Mouse (Mus musculus) right cerebral cortex, adult 18-20 months (tissue): ENCODE data around the gene Ubxn11.

Source experiments
- DNase-seq: peaks from one replicate; pipeline ENCODE4 v3.0.0; 2022; ENCODE audit warnings: mixed read lengths

Gene Ubxn11

GRCm38 (mm10) chr4:134101979-134102741 lies at the start of gene Ubxn11:
Gene Ubxn11, plus strand, starts transcription at chr4:134102570.
- DNase-seq = peak; percentile 95

DNA sequence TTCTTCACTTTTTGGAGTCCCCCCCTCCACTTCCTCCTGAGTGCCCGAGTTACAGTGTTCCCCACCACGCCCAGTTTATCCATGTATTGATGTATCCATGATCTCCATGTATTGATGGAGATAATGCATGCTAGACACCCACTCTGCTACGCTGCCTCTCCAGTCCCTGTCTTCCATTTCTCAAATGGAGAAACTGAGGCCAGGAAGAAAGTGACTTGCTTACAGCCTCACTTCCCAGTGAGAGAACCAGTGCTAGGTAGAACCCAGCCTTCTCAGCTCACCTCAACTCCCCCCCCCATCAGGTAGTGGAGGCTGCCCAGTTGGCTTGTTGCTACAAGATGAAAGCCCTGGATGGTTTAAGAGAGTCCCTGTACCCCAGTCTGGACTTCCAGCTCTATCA lies 48.8 kb upstream of the Ubxn11 start, which contains the start of gene Zfp683:
Gene Zfp683 (plus strand): TSS at position 301 of the 400 bp plus-strand sequence.
- DNase-seq = no peak

DNA sequence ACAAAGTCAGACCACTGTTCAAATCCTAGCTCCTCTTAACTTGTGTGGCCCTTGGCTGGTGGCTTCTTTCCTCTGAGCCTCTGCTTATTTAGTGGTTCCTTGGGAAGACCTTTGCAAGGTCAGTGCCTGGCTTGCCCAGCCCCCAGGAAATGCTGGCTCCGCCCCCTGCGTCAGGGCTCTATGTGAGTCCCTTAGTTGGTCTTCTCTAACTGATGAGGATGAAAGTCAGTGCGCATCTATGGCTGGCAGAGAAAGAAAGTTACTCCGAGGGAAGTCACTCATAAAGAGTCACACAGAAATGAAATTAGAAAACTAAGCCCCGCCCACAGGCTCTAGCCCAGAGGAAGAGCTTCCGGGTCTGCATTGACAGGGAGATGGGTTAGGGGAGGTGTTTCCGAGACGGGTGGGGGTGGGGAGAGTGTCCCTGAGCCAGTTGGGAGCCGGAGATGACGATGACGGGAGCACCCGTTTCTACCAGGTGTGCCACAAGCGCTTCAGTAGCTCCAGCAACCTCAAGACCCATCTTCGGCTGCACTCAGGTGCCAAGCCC lies 44.1 kb upstream of the Ubxn11 start:
- no peak for DNase-seq

DNA sequence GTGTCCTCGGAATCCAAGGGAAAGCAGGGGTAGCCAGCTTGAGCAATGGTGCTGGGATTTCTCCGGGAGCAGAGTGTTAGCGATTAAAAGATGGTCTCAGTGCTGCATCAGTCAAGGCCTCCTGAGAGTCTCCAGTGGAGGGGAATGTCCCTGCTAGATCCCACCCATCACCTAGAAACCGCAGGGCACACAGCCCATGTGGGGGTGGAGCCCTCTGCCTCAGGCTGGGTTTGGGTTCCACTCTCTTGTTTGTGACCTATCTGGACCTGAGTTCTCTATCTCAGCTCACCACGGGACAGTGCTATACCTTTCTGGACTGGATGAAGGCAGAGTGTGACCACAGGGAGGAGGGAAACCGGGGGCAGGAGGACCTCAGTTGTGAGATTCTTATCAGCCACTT lies 43.5 kb upstream of the Ubxn11 start:
- DNase-seq = no peak

GRCm38 (mm10) chr4:134060135-134060865 lies 42.1 kb upstream of the Ubxn11 start, which contains the start of gene Crybg2:
Gene Crybg2, plus strand, starts transcription at chr4:134060815.
- no peak for DNase-seq

DNA sequence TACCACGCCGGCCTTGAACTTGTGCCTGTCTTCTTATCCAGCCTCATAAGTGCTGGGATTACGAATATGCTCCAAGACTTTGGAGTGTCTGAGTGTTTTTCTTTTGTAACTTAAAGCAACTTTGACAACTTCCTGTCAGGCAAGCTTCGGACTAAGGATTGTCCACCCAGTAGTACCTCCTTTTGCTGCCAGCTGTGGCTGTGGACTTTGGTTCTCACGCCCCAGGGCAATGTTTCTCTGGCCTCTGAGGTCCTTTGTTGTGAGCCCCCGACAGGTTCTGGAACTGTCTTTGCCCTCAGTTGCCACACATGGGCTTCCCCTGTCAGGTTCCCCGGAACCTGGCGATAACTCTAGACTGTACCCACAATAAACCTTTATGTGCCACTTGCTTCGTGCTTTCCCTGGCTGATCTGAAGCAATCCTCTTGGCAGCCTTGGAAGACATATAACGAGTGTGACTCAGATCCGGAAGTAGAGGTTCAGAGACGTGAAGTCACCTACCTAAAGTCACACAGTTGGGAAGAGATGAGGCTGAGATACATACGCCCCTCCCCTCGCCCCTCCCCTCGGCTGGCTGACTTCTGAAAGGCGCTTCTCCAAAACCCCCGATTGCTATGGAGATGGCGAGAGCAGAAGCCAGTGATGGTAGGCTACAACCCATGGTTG lies 41.1 kb upstream of the Ubxn11 start:
- DNase-seq = peak; percentile 7

- DNase-seq = no peak
These were observed 40.4 kb upstream of the Ubxn11 start for GRCm38 (mm10) chr4:134061944-134062446.

DNA sequence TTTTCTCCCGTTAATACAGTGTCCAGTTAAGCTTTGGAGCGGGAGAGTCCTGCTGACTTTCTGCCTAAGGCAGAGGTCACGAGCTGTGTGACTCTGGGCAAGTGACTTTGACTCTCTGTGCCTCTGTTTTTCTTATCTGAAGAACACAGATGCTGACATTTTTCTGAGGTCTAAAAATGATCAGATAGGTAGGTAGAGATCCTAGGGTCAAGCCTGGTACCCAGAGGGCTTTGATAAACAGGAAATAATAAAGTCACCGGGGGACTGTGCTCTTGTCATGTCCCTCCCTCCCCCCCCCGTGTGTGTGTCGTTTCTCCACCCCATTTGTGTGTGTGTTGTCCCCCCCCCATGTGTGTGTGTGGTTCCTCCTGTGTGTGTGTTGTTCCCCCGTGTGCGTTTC lies 39.8 kb upstream of the Ubxn11 start:
- no peak for DNase-seq

GRCm38 (mm10) chr4:134065431-134066004 lies 36.9 kb upstream of the Ubxn11 start:
- no peak for DNase-seq

DNA sequence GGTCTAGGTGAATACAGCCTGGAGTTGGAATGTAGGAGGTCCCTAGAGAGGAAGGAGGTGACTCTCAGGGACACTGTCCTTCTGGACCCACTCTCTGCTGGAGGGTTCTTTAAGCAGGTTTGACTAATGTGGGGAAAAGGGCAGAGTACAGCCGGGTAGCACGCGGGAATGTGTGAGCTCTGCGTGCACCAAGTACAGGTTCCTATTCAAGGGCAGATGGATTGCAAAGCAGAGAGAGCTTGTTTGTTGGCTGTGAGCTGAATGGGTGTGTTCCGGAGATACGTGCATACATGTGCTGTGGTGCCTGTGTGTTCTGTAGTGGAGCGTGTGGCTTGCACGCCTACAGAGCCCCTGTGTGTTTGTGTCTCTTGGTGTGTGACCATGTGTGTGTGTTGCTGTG lies 35.0 kb upstream of the Ubxn11 start:
- no peak for DNase-seq

DNA sequence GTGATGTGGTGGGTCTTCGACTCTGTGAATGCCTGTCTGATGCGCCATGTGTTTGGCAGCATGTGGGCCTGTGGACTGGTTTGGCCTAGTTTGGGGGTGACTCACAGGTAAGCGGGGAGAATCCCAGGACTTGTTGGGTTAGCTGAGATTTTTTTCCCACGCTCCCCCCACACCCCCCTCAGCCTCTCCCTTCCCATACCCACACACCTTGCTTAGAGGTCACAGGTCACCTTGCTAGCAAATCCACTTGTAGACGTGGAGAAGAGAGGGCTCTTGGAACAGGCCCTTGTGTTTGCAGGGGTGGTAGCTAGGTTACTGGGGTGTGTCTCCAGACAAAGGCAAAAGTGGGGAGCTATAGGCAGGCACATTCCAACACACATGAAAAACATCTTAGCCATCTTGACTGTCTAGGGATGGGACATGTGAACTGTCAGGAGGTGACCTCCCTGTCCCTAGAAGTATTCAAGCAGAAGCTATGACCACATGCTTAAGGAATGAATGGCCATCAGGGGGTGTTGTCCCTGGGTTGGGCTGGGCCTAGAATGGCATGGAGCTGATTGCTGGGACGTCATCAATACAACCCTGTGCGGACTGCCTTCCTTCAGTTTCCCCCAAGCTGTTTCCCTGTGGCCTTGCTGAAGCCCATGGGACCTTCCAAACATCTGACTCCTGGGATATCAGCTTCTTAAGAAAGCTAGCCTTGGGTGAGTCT lies 34.4 kb upstream of the Ubxn11 start:
- no peak for DNase-seq

GRCm38 (mm10) chr4:134068793-134069580 lies 33.4 kb upstream of the Ubxn11 start:
- DNase-seq = no peak

- DNase-seq = peak; percentile 40
These were observed 23.7 kb upstream of the Ubxn11 start for GRCm38 (mm10) chr4:134078694-134079093.

DNA sequence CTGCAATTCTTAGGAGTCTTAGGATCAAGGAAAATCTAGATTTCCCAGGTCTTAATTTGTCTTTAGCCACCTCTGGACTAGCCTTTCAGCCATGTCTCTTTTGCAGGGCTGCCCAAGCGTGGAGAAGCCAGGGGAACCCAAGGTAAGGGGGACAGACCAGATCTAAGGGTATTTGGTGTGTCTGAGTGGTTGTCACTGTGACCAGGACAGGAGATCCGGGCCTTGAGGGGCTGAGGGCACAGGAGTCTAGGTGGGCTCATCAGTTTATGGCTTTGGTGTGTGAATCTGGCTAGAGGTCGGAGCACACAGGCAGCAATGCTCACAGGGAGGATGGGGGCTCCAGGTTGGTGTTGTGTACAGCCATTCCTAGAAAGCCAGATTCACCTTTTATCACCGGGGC lies 21.7 kb upstream of the Ubxn11 start:
- DNase-seq = no peak

DNA sequence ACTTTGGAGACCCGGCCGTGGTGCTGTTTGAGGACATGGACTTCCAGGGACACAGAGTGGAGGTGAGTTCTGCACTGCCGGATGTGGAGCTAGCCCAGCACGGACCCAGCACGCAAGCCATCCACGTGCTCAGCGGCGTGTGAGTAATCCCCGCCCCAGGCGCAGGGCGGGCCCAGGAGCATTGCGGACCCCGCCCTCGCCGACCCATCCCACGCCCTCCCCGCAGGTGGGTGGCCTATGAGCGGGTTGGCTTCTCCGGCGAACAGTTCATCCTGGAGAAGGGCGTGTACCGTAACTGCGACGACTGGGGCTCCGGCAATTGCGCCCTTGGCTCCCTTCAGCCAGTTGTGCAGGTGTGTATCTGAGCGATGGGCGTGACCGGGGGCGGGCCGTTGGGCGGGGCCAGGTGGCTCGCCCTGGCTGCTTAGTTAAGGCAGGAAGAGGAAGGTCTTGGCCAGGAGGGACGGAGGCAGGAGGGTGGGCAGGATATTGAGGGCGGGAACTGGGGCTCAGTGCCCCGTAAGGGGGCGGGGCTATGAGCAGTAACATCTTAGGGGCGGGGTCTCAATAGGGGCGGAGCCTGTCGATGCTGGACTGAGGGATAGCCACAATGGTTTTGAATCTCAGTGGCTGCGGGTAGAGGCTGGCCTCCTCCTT lies 20.5 kb upstream of the Ubxn11 start:
- DNase-seq = peak; percentile 83

DNA sequence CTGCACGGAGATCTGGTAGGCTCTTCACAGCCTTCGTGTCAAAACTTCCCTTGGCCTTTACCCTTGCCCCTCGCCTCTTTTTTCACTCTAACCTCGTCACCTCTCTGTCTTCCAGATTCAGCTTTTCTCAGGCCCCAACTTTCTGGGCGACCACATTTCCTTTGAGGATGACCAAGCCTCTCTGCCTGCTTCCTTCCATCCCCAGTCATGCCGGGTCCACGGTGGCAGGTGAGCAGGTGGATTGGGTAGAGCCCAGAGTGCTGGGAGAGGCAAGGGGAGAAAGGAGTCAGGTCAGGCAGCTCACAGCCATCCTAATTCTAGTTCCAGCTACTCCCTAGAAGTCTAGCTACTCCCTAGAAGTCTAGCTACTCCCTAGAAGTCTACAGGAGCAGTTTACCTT lies 19.9 kb upstream of the Ubxn11 start:
- no peak for DNase-seq

DNA sequence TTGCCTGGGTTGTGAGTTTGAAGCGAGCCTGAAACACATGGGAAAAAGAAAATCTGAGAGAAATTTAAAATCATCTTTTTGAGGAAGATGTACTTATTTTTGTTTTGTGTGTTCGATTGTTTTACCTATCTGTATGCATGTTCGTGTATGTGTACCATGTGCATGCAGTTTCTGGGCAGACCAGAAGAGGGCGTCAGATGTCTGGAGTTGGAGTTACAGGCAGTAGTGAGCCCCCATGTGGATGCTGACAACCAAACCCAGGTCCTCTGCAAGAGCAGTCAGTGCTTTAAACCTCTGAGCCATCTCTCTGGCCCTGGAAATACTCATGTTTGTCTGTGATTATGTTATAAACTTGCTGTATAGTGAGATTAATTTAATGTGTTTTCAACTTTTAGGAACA lies 17.4 kb upstream of the Ubxn11 start:
- DNase-seq = no peak

DNA sequence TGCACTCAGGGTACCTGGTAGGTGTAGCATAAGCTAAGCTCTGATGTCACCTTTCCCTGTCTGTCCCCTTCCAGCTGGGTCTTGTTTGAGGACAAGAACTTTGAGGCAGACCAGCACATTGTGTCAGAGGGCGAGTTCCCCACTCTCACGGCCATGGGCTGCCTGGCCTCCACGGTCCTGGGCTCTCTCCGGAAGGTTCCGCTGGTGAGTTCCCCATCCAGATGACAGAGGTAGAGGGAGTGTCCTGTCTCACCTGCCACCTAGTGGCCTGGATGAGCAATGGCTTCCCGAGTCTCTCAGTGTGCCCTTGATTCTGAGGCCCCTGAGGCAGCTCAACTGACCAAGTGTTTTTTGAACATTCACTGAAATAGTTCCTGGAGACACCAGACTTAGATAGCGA lies 15.0 kb upstream of the Ubxn11 start:
- DNase-seq = no peak

DNA sequence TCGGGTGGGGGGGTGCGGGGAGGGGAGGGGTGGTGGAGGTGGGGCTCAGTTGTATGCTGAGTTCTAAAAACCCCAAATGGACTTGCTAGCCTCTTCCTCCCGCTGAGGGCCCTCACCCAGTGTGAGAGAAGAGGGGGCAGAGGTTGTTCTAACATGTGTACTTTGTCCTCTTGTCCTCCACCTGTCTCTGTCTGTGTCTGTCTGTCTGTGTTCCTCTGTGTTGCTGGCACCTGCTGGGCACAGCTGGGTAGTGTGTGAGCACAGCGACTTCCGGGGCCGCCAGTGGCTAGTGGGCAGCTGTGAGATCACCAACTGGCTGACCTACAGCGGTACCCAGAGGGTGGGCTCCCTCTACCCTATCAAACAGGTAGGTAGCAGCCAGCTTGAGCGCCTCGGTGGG lies 13.3 kb upstream of the Ubxn11 start:
- DNase-seq = no peak

- DNase-seq = no peak
These were observed 11.7 kb upstream of the Ubxn11 start for GRCm38 (mm10) chr4:134090521-134091224.
